Mouse (Mus musculus) A20 (cell line): ENCODE results near the gene 1110008P14Rik.

Experiments
- DNase-seq: peaks from one replicate; pipeline ENCODE4 v3.0.0-alpha.2; 2011; ENCODE audit warnings: low read depth, low spot score

Gene 1110008P14Rik

DNA sequence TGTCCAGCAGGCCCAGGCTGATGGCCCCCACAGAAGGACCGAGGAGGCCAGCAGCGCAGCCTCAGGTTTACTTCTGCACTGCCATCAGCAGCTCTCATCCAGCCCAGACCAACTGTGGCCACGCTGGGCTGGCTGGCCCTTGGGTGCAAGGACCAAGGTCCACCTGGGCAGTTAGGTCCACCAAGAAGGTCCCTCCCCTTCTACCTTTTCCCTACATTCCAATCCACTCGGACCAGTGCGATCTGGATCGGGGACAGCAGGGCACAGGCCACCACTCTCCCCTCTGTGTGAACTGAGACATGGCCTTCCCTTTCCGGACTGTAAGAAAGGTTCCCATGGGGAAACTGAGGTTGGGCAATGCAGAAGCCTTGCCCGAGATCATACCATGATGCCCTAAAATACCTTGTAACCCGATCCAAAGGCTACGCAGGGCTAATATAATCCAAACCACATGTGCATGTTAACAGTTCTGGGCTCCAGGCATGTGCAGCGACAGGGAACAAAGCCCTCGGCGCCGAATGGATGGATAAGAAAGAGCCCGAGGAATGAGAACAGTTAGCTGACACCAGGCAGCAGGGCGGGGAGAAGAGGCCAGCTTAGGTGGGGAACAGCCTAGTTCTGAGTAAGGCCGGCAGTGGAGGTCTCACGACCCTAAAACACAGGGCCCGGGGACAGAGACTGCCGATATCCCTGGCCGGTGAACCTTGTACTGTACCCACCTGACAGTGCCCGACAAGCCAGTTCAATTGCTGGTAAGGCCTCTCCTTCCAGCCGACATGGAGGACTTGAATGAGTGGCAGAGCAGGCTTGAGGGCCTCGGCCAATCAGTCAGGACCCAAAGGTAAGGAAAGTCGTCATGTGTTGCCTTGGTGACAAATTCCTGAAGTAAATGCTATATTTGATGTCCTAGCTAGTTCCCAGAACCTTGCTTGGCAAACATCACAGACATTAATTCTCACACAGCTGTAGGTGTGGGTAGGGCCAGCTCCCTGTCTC lies 27.0 kb upstream of the 1110008P14Rik start:
- no peak for DNase-seq

DNA sequence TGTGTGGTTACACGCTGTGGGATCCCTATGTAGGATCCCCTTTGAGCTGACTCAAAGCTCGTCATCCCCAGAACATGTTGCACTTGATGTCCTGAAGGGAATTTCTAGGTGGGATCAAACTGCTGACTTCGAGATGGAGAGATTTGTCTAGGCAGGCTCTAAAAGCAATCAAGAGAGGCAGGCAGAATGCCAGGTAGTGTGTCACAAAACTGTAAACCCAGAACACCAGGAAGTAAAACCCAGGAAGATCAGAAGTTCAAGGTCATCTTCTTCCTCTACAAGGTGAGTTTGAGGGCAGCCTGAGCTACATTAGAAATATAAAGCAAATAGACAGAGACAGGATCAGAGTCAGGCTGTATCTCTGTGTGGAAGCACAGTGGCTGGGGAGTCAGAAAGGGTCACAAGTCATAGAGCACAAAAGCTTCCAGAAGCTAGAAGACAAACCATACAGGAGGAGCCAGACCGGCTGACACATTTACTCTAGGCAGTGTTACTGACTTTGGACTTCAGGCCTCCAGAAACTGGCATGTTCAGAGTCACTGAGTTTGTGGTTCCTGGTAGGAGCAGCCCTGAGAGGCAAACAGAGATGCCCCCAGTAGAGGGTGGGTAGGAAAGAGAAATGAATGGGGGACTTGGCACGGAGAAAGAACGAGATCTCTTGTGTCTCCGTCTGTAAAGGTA lies 25.5 kb upstream of the 1110008P14Rik start:
- DNase-seq: no peak

DNA sequence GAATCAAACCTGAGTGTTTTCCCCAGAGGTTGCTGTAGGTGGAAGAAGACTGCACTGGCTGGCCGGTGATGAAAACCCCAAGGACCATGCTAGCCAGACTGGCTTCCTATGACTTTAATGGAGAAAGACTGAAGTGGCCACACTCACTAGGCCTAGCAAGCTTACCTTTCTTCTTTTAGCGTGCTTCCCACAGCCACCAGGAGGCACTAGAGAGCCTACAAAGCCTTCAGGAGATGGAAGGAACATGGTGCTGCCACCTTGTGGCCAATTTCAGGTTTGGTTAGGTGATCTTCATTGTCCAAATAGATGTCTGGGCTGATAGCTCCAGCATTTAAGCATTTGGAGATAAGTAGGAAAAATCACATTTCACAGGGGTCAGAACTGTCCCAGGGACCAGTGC lies 22.9 kb upstream of the 1110008P14Rik start:
- DNase-seq: peak; percentile 93

GRCm38 (mm10) chr2:32396695-32397094 lies 15.0 kb upstream of the 1110008P14Rik start:
- no peak for DNase-seq

GRCm38 (mm10) chr2:32395946-32396621 lies 14.3 kb upstream of the 1110008P14Rik start:
- peak; percentile 95 for DNase-seq

- DNase-seq: peak; percentile 95
Measured at GRCm38 (mm10) chr2:32395484-32395945, 13.8 kb upstream of the 1110008P14Rik start, which contains the start of gene Ptges2. Gene Ptges2 (plus strand): TSS chr2:32395896.

- peak; percentile 86 for DNase-seq
Measured at GRCm38 (mm10) chr2:32394973-32395372, 13.2 kb upstream of the 1110008P14Rik start.

- no peak for DNase-seq
Measured at GRCm38 (mm10) chr2:32392063-32392462, 10.3 kb upstream of the 1110008P14Rik start.

DNA sequence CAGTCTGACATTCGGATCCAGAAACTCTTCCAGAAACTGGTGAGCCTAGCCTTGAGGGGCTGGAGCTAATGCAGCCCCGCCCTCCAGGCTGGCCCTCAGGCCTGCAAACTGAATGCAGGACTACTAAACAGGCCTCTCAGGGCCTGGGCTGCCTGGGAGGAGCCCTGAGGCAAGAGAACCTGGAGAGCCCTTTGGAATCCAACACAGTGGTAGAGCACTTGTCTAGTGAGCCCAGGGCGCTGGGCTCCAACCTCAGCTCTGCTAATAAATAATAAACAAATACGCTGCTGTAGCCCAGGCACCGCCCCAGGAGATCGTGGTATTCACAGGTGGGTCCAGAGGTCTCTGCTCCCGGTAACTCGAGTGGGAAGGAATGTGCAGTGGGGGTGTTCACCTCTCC lies 9.1 kb upstream of the 1110008P14Rik start:
- no peak for DNase-seq

GRCm38 (mm10) chr2:32389157-32389556 lies 7.4 kb upstream of the 1110008P14Rik start:
- no peak for DNase-seq

GRCm38 (mm10) chr2:32387706-32388490 lies 6.2 kb upstream of the 1110008P14Rik start, which contains the start of gene Lcn2:
Gene Lcn2 (minus strand): TSS chr2:32388252.
- no peak for DNase-seq

- DNase-seq: no peak
Measured at GRCm38 (mm10) chr2:32382689-32383088, 951 bp upstream of the 1110008P14Rik start.

DNA sequence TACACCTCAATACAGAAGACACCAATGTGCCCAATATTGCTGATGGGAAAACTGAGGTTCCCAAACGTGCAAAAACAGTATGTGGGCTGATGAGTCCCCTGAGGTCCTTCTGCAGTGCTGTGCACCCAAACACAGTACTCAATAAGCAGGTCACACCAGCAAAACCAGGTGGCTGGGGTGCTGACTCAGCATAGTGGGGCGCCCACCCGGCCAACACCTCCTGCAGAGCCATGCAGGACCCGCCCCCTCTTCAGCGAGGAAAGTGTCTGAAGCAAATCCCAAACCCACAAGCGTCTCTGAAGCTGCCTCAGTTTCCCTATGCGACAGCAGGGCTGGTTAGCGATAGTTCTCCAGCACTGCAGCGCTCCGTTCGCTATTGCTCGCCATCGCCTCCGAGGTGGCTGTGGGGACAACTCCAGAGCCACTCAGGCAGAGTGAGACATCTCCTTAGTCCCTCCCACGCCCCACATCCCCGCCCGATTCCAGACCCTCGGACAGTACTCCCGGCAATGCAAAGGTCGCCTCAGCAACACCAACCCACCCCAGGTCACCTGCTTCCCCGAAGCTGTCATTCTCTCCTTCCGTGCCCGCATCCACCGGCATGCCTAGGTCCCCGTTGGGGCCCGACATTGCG lies 480 bp downstream of the 1110008P14Rik start:
- peak; percentile 49 for DNase-seq

GRCm38 (mm10) chr2:32380001-32380500 lies 1.7 kb downstream of the 1110008P14Rik start:
- DNase-seq: peak; percentile 5

DNA sequence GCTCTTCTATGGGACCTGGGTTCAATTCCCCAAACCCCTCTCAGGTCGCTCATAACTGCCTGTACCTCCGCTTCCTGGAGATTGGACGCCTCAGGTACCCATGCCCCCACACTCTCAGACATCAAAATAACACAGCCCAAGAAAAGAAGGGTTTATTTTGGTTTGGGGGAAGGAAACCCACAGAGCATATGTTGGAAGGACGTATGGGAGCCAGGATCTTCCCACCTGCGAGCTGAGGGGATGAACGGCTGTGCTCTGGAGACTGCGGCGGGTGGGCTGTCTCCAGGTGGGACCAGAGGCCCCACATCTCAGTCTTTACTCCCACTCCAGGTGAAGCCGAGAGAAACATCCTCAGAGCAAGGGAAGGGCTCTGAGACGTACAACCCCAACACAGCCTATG lies 4.8 kb downstream of the 1110008P14Rik start:
- no peak for DNase-seq

DNA sequence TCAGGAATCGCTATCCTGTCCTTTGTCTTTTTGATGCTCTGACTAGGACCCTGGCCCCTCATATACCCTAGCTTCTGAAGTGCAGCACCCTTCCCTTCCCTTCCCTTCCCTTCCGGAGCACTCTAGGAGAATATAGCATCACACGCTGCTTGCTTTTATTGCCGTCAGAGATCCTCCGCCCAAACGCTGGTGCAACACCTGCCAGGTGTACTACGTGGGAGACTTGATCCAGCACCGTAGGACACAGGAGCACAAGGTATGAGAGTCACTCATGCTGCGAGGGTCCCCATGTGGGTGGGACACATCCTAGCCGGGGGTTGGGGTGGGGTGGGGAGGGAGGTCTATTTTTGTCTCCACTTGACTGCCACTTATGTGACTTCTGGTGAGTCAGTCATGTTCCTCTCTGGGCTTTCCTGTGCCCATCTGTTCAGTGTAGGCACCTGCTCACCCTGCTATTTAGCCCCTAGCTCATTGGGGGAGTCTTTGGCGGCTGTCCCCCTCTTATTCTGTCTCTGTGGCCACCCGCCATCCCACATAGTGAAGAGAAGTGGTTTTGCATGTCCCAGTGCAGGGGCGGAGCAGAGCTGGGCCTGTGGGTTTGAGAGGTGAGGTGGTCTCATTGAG lies 6.3 kb downstream of the 1110008P14Rik start:
- DNase-seq: no peak

GRCm38 (mm10) chr2:32374191-32374590 lies 7.5 kb downstream of the 1110008P14Rik start:
- no peak for DNase-seq

DNA sequence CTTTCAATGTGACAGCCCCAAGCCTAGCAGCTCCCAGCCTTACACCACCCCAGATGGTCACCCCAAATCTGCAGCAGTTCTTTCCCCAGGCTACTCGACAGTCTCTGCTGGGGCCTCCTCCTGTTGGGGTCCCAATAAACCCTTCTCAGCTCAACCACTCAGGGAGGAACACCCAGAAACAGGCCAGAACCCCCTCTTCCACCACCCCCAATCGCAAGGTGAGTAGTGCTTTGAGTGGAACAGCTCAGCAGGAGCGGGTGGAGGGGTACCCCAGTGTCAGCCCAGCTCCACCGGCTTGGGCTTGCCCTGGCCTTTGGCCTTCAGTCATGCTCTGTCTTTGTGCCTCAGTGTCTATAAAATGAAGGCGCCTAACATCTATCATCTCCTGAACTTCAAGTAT lies 14.4 kb downstream of the 1110008P14Rik start:
- DNase-seq: no peak

DNA sequence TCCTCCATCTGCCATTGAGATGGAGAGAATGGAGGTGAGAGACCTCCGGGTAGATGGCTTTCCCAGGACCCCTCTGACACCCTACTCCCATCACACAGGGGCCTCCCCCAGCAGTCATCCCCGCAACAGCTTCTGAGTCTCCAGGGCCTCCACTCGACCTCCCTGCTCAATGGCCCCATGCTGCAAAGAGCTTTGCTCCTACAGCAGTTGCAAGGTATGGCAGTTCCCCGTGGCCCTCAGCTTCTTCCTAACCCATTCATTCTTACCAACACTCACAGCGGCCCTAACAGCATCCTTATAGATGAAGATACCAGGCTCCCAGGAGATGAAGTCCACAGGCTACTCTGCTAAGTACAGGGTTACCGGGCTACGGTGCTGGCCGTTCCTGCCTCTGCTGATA lies 17.6 kb downstream of the 1110008P14Rik start:
- DNase-seq: no peak
